Mouse (Mus musculus) midbrain, embryonic 16.5 days (tissue): ENCODE results near the gene Myh9. TPM values are rescaled to one million over a fixed set of nuclear protein-coding genes. Genes with fewer than 3 reads are reported as not detected.

ENCODE experiments used
- ATAC-seq: fragments of 200-750 bp; cut with Nextera tagmentation; 2 replicates; pipeline ENCODE4 v1.8.0; 2017; ENCODE audit warnings: moderate TSS enrichment
- H3K27ac ChIP-seq: fragments of 300-500 bp; sonication (generic); 2 replicates; pipeline ENCODE4 v1.5.1; 2014; ENCODE audit warnings: mild to moderate bottlenecking, low read length, mixed read lengths
- H3K27me3 ChIP-seq: fragments of 300-500 bp; sonication (generic); 2 replicates; pipeline ENCODE4 v1.6.1; 2014; ENCODE audit warnings: low read depth, low read length, mixed read lengths; ENCODE audit not compliant: control insufficient read depth, insufficient read depth
- H3K36me3 ChIP-seq: fragments of 300-500 bp; sonication (generic); 2 replicates; pipeline ENCODE4 v1.6.1; 2014; ENCODE audit warnings: mild to moderate bottlenecking, low read length, moderate library complexity, mixed read lengths; ENCODE audit not compliant: control insufficient read depth, insufficient read depth
- H3K4me1 ChIP-seq: fragments of 300-500 bp; sonication (generic); 2 replicates; pipeline ENCODE4 v1.6.1; 2014; ENCODE audit warnings: mild to moderate bottlenecking, low read length, mixed read lengths; ENCODE audit not compliant: control insufficient read depth, insufficient read depth
- H3K4me2 ChIP-seq: fragments of 300-500 bp; sonication (generic); 2 replicates; pipeline ENCODE4 v1.6.1; 2014; ENCODE audit warnings: mild to moderate bottlenecking, low read length, mixed read lengths
- H3K4me3 ChIP-seq: fragments of 300-500 bp; sonication (generic); 2 replicates; pipeline ENCODE4 v1.5.1; 2014; ENCODE audit warnings: low read depth, mild to moderate bottlenecking, low read length, moderate library complexity, mixed read lengths
- H3K9ac ChIP-seq: fragments of 300-500 bp; sonication (generic); 2 replicates; pipeline ENCODE4 v1.6.1; 2014; ENCODE audit warnings: low read depth, low read length, mixed read lengths
- H3K9me3 ChIP-seq: fragments of 300-500 bp; sonication (generic); replicated peaks from 2 replicates; pipeline ENCODE4 v1.6.1; 2014; ENCODE audit warnings: mild to moderate bottlenecking, low read length, mixed read lengths; ENCODE audit not compliant: control insufficient read depth, poor library complexity, severe bottlenecking
- WGBS: fragments of 180-500 bp; shearing (Covaris S2); extraction: QIAGEN DNeasy Blood & Tissue Kit; methylation state at CpG from one replicate; pipeline ENCODE4 v1.1.7; 2014; 5-methylcytosine and 5-hydroxymethylcytosine counted together
- polyA plus RNA-seq: library from polyadenylated mRNA; unstranded; fragments of >200 nt; fragmentation: Nextera tagmentation; extraction: Ambion mirVana; gene quantifications from 2 replicates; pipeline ENCODE4 v1.2.1, GENCODE M21; 2015

The Myh9 gene
- polyA plus RNA-seq, 1 experiment from 2014 or later = 9.5 TPM

DNA sequence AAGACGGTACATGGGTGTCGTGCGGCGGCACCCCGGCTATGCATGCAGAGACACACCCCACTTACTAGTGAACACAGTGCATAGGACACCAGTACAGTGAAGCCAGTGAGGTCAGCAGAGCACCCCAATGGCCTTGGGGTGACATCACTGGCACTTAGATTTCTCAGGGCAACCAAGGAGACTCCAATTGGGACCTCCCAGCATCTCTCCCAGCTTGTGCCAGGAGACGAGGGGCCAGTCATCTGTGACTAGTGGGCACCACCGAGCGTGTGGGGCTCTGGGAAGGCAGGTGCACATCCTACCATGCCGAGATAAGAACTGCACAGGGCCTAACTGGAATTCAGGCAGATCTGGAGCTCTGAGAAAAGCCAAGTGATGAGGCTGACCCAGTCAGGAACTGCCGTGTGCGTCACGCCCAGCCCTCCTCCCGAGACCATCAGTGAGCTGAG lies 47.0 kb downstream of the Myh9 start:
- H3K4me1 ChIP-seq = peaks cover 11% of the 10 kb centered on the region; the same call in 1 of the 2 replicates
- no peak overlapping the region for H3K27ac ChIP-seq
- ATAC-seq = no peak
- no peak overlapping the region for H3K4me2 ChIP-seq
- 93% methylated on average over 13 of the region's 13 CpGs for WGBS
- peaks cover 11% of the 10 kb centered on the region for H3K36me3 ChIP-seq
- no peaks in the 10 kb centered on the region for H3K9me3 ChIP-seq
- no peaks in the 10 kb centered on the region for H3K27me3 ChIP-seq
- no peak overlapping the region for H3K4me3 ChIP-seq
- H3K9ac ChIP-seq = no peak overlapping the region

DNA sequence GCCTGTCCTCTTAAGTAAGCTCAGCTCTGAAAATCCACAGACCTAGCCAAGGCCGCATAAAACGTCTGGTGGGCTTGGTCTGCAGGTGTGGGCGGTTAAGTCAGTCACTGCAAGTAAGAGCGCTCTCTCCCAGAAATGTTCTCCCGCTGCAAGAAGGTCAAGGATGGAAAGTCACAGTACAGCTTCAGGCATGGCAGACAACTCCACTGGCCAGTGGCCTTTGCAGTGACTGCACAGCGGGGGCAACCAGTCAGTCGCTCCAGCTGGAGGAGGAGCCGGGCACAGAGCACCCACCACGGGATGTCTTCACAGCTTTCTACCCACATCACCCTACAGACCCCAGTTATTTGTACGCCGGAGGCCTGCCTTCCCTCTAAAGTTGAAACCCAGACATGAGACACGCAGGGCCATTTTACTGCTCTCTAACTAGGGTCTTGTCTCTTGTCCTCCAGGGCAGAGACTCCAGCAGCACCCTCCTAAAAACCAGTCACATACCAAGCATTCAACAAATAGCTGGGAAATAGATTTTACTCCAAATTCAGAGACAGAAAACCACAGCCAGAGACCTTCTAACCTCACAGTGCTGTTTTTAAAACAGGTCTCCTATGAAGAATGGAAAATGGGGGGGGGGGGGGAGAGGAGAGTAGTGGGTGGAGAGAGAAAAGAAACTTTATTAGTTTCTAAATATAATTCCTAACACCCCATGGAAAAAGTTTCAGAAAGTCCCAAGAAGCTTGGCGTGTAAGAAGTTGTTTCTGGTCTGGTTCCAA lies 47.7 kb downstream of the Myh9 start:
- H3K27ac ChIP-seq = no peak overlapping the region
- peaks cover 11% of the 10 kb centered on the region; the same call in 1 of the 2 replicates for H3K4me1 ChIP-seq
- no peak overlapping the region for H3K9ac ChIP-seq
- no peaks in the 10 kb centered on the region for H3K9me3 ChIP-seq
- H3K27me3 ChIP-seq = no peaks in the 10 kb centered on the region
- no peak for ATAC-seq
- H3K4me3 ChIP-seq = no peak overlapping the region
- H3K4me2 ChIP-seq = no peak overlapping the region
- H3K36me3 ChIP-seq = peaks cover 11% of the 10 kb centered on the region
- WGBS = 91% methylated on average over 13 of the region's 13 CpGs

DNA sequence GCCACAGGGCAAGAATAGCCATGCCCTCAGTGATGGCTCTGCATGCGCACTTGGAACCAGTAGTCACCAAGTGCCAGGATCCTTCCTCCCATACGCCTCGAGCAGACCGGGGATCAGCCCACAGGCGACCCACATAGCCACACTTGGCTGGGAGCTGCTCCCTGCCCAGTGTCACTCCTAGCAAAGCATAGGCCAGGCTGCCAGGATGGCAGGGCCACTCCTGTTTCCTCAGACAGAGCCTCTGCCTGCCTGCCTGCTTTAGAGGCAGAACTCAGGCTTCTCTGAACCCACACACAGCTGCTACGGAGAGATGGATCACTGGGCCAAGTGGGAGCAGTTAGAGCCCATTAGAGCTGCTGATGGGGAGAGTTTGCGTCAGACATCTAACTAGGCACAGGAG lies 48.4 kb downstream of the Myh9 start:
- Histone ChIP-seq H3K4me2 (no peak overlapping the region), H3K36me3 (peaks cover 12% of the 10 kb centered on the region), H3K9ac (no peak overlapping the region), H3K27me3 (no peaks in the 10 kb centered on the region), H3K4me3 (no peak overlapping the region), H3K4me1 (peaks cover 4% of the 10 kb centered on the region; the same call in 1 of the 2 replicates), H3K27ac (no peak overlapping the region), H3K9me3 (no peaks in the 10 kb centered on the region)
- no peak for ATAC-seq
- 93% methylated on average over 7 of the region's 7 CpGs for WGBS

DNA sequence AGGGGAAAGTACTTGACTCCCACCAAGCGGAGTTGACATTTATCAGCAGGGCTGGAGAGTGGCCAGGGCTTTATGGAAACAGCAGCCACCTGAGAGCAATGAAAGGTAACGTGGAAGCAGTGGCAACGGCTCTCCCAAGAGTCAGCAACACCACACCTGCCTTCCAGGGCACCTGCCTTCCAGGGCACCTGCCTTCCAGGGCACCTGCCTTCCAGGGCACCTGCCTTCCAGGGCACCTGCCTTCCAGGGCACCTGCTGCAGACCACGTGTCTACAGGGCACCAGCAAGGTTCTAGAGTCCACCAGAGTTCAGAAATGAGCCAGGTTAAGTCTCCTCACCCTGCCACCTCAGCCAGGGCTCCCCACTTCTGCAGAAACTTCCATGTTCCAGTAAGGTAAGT lies 48.9 kb downstream of the Myh9 start:
- H3K9ac ChIP-seq = no peak overlapping the region
- H3K27me3 ChIP-seq = no peaks in the 10 kb centered on the region
- H3K4me3 ChIP-seq = no peak overlapping the region
- 94% methylated on average over 4 of the region's 4 CpGs for WGBS
- H3K4me2 ChIP-seq = no peak overlapping the region
- no peak for ATAC-seq
- no peaks in the 10 kb centered on the region for H3K4me1 ChIP-seq
- peaks cover 16% of the 10 kb centered on the region for H3K36me3 ChIP-seq
- H3K27ac ChIP-seq = no peak overlapping the region
- no peaks in the 10 kb centered on the region for H3K9me3 ChIP-seq

DNA sequence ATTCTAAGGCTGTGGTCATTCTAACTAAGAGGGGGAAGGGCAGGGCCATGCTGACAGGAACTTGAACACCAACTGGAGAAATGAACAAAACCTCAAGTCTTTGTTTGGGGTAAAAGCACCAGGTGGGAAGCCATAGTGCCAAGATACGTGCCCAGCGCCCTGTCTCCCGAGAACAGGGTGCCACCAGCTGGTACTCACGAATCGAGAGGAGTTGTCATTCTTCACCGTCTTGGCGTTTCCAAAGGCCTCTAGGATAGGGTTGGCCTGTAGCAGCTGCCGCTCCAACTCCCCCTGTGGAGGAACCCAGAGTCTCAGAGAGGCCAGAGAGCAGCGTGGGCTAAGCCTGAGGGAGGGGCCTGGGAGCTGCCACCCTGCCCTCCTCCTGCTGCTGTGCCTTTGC lies 49.9 kb downstream of the Myh9 start:
- H3K9ac ChIP-seq = no peak overlapping the region

DNA sequence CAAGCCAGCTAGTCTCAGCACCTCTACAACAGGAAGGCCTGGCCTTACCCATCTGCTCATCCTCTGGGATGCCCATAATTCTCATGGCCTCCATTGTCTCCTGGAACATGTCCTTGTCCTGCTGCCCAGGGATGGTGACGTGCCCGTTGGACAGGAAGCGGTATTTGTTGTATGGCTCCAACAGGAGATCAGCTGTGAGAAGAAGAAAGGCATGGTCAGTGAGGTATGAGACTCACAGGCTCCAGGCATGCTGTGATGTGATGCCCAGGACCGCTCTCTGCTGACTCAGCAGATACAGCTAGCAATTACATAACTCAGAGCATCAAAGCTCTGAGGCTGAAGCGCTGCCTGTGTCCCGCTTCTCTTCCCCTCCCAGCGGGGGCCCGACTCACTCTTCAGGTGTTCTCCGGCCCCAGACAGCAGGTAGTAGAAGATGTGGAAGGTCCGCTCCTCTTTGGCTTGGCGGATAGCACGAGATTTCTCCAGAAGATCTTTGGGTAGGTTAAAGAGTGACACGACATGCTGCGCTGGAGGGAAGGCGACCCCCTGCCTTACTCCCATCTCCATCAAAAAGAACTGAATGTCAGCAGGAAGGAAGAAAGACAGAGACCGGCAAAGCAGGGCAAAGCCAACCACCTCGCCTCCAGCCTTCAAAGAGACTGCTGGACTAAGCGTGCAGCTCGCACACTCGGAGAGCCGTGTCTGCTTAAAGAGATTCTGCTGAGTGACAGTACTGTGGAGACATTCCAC lies 51.1 kb downstream of the Myh9 start:
- H3K4me3 ChIP-seq = no peak overlapping the region
- H3K27ac ChIP-seq = no peak overlapping the region
- H3K4me1 ChIP-seq = no peaks in the 10 kb centered on the region
- H3K36me3 ChIP-seq = peaks cover 33% of the 10 kb centered on the region
- ATAC-seq = no peak
- H3K27me3 ChIP-seq = no peaks in the 10 kb centered on the region
- whole genome bisulfite sequencing = 86% methylated on average over 21 of the region's 21 CpGs
- no peak overlapping the region for H3K9ac ChIP-seq
- no peaks in the 10 kb centered on the region for H3K9me3 ChIP-seq
- no peak overlapping the region for H3K4me2 ChIP-seq

More for the DNA sequence above, 49.9 kb downstream of the Myh9 start:
- H3K27ac ChIP-seq = no peak overlapping the region
- no peak for ATAC-seq
- no peaks in the 10 kb centered on the region for H3K27me3 ChIP-seq
- no peak overlapping the region for H3K4me2 ChIP-seq
- H3K36me3 ChIP-seq = peaks cover 24% of the 10 kb centered on the region
- 88% methylated on average over 9 of the region's 9 CpGs for WGBS
- H3K4me1 ChIP-seq = no peaks in the 10 kb centered on the region
- H3K4me3 ChIP-seq = no peak overlapping the region
- no peaks in the 10 kb centered on the region for H3K9me3 ChIP-seq

DNA sequence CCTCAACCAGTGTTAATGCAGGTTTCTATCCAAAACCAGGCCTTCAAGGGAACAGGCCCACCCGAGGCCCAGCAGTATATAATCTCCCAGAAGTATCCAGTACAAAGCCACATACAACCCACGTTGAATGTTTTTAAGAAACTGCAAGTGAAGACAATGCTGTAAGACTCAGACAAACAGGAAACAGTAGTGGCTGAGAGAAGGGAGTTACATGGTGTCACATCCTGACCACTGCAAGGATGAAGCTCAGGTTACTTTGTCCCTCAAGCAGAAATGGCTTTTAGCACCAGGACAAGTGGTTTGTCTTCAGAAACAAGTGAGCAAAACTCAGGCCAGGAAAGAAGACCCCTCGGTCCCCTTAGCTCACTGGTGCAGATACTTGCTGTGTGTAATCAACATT lies 52.8 kb downstream of the Myh9 start:
- Histone ChIP-seq H3K36me3 (peaks cover 34% of the 10 kb centered on the region), H3K4me3 (no peak overlapping the region), H3K27ac (no peak overlapping the region), H3K9ac (no peak overlapping the region), H3K4me1 (no peaks in the 10 kb centered on the region), H3K9me3 (no peaks in the 10 kb centered on the region), H3K4me2 (no peak overlapping the region), H3K27me3 (no peaks in the 10 kb centered on the region)
- 91% methylated on average over 3 of the region's 3 CpGs for WGBS
- ATAC-seq = no peak

DNA sequence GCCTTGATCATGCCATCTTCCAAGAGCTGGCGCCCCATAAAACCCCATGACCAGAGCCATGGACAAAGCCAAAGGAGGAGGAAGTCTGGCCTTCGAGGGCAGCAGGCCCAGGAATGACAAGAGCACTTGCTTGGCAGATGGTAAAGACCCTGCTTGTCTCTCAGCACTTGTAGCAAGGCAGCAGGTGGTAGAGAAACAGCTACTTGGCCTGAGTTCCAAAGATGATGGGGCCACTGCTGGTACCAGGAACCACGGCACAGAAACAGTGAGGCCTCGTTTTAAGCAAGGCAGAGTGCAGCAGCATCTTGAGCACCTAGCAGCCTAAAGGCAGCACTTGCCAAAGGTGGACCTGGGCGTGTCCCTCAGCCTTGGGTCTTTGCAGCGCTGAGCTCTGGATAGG lies 53.6 kb downstream of the Myh9 start:
- peaks cover 40% of the 10 kb centered on the region for H3K36me3 ChIP-seq
- no peak overlapping the region for H3K4me3 ChIP-seq
- no peak overlapping the region for H3K4me2 ChIP-seq
- no peaks in the 10 kb centered on the region for H3K9me3 ChIP-seq
- WGBS = 88% methylated on average over 6 of the region's 6 CpGs
- H3K27ac ChIP-seq = no peak overlapping the region
- H3K4me1 ChIP-seq = no peaks in the 10 kb centered on the region
- ATAC-seq = no peak
- H3K9ac ChIP-seq = no peak overlapping the region
- H3K27me3 ChIP-seq = no peaks in the 10 kb centered on the region

DNA sequence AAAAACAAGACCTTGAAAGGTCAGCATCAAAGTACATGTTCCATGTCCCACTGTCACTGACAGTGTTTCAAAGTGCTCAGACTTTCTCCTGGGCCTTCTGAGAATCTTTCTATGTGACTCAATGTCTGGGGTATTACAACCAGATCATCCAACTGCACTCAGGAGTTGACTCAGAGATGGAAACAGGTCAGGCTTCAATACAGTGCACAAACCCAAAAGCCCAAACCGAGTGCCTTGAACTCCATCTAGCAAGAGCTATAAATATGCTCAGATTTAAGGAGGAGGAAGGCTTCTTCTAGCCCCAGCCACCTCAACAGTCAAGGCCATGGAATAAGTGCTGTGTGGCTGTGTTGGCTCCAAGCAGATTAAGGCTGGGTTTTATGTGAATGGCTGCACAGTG lies 56.2 kb downstream of the Myh9 start:
- H3K9ac ChIP-seq = no peak overlapping the region
- H3K27ac ChIP-seq = no peak overlapping the region
- peaks cover 53% of the 10 kb centered on the region for H3K36me3 ChIP-seq
- no peaks in the 10 kb centered on the region for H3K9me3 ChIP-seq
- H3K4me3 ChIP-seq = no peak overlapping the region
- no peaks in the 10 kb centered on the region for H3K4me1 ChIP-seq
- no peak overlapping the region for H3K4me2 ChIP-seq
- no peak for ATAC-seq
- H3K27me3 ChIP-seq = no peaks in the 10 kb centered on the region
- 93% methylated on average over 1 of the region's 1 CpGs for WGBS
